Mouse (Mus musculus): ENCODE measurements around the gene Aak1. TPM values are rescaled to one million over a fixed set of nuclear protein-coding genes. Genes with fewer than 3 reads are reported as not detected.
"Not testable (repeated sequence)": the region's sequence is repeated elsewhere in the genome, so short reads cannot be mapped to it uniquely, and the experiment has no call there.

Gene Aak1
- total RNA-seq, 1 experiment from 2014 or later: 12.2 TPM

DNA sequence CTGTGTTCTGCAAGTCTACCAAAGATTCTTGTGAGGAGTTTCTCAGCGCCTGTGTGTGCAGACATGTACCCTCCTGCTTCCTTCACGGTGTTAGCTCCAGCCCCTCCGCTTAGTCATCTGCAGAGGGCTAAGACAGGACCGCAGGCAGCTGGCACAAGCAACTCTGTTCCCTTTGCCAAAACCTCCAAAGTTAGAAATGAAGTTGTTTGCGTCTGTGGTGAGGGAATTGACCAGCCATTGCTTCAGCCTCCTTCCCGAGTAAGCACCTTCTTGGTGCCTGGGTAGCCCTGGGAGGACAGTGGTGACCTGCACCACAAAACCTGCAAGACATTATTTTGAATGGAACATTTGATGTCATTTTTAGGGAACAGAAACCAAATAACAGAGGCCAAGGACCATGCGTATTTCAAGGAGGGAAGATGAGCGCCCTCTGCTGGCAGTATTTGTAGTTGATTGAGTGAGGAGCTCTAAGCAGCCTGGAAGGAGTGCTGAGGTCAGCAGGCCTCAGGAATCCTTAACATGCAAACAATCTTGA, 153.3 kb downstream of the Aak1 start:
- ATAC-seq (replicated peaks; ENCODE audit: low read depth, poor library complexity, severe bottlenecking): peak; percentile 94

DNA sequence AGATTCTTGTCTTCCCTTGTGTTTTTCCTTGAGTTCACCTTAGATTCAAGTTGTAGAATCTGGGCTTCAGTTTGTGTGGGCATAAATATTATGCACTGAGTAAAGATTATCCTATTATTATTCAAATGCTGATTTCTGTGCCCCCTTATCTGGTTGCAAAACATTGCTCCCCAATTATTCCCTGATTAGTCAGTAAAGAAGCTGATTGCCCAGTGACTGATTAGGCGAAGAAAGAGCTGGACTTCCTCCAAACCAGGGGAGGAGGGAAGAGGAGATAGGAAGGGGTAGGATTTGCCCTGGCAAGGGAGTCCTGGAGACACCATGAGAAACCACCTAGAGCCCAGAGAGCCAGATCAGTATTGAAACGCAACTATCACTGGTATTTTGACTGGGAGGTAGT, 154.8 kb downstream of the Aak1 start:
- ATAC-seq (replicated peaks; ENCODE audit: low read depth, poor library complexity, severe bottlenecking): no peak

DNA sequence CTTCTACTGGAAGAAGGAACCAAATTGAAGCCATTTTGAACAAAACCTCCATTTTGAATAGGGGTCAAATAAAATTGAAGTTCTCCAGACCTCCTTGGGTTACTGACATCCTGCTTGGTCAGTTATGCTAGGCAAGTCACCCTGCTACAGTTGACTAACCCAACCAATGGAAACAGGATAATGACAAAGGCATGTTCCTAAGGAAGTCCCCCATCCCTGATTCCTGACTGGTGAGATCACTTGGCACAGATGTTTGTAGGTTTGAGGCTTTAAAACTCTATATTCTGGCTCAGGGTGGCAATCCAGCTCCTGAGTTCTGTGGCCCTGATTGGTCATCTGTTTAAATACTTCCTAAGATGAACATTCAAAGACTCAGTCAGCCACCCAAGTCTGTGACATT, 156.3 kb downstream of the Aak1 start:
- no peak for ATAC-seq (replicated peaks; ENCODE audit: low read depth, poor library complexity, severe bottlenecking)

DNA sequence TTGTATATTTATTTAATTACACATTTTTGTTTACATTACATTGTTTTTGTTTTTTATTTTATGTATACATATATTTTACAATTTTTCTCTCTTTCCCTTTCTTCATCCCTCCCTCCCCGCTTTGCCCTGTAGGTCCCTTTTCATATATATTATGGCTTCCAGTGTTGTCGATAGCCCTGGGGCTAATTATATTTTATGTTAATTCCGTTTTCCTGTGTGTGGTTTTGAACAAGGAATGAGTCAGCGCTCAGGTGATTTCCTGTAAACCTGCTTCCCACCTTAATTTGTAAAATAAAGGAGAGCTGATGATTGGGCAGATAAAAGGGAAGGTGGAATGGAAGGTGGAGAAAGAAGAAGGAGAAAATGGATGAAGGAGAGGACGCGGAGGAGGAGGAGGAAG, 159.6 kb downstream of the Aak1 start, which contains the start of gene Nfu1:
Gene Nfu1, plus strand, starts transcription at position 350 of the 400 bp plus-strand sequence.
- ATAC-seq (replicated peaks; ENCODE audit: low read depth, poor library complexity, severe bottlenecking): no peak

DNA sequence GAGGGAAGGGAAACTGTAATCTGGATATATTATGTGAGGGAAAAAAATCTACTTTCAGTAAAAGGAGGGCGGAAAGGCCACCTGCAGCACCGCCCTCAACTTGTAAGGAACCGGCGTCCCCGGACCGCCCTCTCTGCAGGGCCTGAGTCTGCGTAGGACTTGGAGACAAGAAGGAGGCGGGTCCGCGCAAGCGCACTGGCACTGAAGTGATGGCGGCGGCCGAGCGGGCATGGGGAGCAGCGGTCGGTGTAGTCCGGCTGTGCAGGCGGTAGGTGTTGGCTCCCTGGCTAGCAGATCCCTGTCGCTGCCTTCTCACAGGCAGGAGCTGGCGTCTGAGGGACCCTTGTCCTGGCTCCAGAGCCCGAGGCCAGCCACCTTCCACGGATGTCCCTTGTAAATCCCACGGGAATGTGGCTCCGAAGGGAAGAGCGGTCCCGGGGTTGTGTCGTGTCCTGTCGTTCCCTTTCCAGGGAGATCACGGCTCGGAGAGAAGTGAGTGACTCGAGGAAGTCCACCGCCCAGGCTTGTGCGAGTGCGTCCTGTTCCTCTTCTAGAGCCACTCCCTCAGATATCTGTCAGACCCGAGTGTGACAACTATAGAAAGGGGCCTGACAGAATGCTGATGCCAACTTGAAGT, 160.5 kb downstream of the Aak1 start:
- ATAC-seq (replicated peaks; ENCODE audit: low read depth, poor library complexity, severe bottlenecking): peak; percentile 98

DNA sequence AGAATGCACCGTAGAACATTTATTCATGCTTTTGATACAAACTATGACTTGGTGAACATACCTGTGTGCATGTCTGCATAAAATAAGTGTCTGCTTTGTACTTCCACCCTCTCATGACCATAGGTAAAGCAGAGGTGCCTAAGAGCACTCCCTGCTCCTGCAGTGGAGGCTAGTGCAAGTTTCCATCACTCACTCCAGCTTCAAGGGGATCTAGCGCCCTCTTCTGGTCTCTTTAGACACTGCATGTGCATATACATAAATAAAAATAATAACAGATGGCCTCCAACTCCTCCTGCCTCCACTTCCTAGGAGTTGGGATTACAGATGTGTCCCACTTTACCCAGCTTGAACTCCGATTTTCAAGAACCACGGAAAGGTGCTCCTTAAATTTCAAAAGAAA, 167.6 kb downstream of the Aak1 start:
- peak; percentile 87 for ATAC-seq (replicated peaks; ENCODE audit: low read depth, poor library complexity, severe bottlenecking)

DNA sequence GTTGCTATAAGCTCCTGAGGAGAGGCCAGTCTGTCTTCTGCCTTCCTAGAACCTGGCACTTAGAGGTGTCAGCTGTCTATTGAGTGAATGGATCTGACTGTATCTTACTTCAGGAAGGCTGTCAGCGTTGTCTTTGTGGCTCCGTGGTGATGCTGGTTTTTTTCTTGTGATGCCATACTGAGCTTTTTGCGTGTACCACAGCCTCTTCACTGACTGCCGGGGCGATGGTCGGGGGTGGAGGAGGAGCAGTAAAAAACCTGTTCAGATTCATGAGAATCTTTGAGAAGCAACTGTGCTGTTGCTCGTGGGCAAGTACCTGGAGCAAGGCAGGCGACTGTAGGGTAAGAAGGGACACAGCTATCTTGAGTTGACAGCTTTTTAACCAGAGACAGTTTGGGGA, 169.6 kb downstream of the Aak1 start:
- ATAC-seq (replicated peaks; ENCODE audit: low read depth, poor library complexity, severe bottlenecking): no peak

DNA sequence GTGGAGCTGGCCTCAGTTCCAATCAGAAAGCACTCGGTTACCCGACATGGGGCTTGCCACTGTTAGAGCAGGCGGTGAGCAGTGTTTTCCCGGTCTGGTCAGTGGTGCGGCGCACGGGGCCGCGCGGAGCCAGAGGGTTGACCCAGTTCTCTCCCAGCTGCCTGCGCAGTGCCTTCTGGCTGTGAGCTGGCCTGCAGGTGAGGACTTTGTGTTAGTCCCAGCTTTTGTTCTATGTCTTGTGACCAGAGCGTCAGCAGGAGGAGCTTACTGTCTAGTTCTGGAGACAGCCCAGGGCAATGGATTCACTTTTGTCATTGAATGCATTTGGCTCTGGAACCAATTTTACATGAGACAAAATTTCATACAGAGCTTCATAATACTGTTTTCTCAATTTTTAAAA, 172.5 kb downstream of the Aak1 start:
- ATAC-seq (replicated peaks; ENCODE audit: low read depth, poor library complexity, severe bottlenecking): no peak

DNA sequence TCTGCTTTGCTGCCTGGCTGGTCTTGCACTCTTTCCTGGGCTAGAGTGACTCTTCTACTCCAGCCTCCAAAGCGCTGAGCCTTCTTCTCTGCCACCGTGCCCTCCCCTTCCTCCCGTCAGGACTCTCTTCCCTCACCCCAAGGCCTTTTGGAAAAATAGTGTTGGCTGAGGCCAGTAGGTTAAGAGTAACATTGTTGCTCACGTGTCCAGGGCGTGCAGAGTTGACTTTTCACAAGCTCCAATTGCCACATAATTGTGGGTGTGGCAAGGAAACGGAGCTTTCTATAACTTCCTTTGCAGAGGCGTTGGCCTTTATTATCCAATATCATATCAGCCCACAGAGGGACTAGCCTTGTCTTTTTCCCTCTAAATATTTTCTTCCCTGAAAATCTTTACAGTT, 177.7 kb downstream of the Aak1 start:
- peak; percentile 87 for ATAC-seq (replicated peaks; ENCODE audit: low read depth, poor library complexity, severe bottlenecking)

DNA sequence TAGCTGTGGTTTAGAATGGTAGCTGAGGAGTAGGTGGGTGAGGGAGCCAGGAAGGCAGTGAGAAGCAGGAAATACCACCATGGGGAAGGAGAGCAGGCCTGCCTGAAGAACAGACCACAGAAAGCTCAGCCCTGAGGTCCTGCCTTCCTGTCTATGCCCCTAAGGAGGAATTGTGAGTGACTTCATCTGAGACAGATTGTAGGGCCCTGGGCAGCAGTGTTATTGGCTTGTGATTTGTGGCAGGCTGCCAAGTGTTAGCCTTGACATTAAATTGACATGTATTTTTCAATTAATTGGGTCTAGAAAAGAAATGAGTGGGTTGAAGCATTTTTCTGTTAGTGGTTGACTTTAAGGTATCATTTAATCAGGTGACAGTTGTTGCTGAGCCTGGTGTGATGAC, 179.6 kb downstream of the Aak1 start:
- no peak for ATAC-seq (replicated peaks; ENCODE audit: low read depth, poor library complexity, severe bottlenecking)

DNA sequence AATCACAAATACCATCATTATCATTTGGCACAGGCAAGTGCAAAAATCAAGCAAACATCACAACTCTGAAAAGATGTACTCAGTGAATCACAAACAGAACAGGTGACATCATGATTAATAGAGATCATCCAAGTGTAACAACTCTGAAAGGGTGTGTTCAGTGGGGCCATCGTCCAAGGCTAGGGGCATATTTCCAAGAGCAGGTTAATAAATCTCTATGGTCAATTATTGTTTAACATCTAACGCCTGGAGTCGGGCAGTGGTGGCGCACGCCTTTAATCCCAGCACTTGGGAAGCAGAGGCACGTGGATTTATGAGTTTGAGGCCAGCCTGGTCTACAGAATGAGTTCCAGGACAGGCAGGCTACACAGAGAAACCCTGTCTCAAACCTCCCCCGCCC, 182.0 kb downstream of the Aak1 start:
- ATAC-seq (replicated peaks; ENCODE audit: low read depth, poor library complexity, severe bottlenecking): not testable (repeated sequence)

DNA sequence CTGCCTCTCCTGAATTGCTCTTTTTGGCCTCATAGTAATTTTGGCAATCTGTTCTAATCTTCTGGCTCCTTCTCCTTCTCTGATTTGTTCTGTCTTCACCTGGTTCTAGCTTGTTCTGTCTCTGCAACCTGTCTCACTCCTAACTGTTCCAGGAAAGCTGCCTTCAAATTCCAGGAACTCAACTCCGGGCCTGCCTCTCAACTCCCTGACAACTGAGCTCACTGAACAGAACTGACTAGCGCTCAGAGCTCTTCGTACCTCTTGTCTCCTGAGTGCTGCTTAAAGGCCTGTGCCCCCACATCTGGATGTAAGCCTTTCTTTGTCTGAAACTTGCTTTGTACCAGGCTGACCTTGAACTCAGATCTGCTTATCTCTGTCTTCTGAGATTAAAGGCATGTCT, 183.1 kb downstream of the Aak1 start:
- no peak for ATAC-seq (replicated peaks; ENCODE audit: low read depth, poor library complexity, severe bottlenecking)

DNA sequence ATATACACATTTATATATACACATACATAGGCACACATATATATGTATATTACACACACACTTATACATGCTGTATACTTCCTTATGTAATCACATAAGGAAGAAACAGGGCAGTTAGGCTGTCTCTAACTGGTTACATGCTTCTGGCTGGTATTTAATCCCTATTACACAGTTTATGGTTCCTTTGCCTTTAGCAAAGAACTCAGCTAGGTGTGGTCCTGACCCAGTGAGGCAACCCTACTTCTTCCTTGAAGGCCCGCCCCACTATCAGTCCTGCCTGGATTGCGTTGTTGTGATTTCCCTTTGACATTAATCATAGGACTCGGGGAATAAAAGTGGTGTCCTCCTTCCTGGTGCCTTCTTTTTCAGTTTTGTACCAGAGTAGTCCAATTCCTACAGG, 185.1 kb downstream of the Aak1 start:
- no peak for ATAC-seq (replicated peaks; ENCODE audit: low read depth, poor library complexity, severe bottlenecking)

DNA sequence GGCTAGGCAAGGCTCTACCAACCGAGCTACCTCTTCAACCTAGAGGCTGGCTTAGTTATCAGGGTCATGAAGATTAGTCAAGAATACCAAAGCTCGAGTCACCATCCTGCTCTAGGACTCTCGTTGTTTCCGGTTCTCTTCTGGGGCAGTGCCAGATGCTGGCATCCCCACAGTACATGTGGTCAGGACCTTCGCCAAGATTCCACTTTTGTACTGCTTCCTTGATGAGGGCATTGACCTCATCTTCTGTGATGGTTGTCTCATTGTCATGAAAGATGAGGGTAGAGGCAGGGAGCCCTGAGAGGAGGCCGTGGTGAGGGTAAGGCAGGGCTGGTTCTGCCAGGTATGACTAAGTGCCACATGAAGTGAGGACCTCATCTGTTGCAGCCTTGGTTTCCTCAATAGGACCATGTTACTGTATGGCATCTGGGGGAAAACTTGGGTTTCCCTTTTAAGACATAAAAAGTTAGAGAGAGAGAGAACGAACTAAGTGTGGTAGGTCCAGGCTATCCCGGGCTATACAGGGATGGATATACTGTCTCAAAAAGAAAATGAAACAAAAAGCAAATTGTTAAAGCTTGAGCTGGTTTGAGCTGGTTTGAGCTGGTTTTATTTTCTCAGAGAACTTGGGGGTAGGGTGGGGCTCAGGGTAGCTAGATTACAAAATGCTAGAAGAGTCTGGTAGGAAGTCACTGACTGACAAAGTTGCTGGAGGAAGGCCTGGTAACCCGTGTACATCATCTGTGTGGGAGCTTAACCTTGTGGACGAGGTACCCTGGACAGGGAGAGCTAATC, 188.7 kb downstream of the Aak1 start:
- ATAC-seq (replicated peaks; ENCODE audit: low read depth, poor library complexity, severe bottlenecking): peak; percentile 29

DNA sequence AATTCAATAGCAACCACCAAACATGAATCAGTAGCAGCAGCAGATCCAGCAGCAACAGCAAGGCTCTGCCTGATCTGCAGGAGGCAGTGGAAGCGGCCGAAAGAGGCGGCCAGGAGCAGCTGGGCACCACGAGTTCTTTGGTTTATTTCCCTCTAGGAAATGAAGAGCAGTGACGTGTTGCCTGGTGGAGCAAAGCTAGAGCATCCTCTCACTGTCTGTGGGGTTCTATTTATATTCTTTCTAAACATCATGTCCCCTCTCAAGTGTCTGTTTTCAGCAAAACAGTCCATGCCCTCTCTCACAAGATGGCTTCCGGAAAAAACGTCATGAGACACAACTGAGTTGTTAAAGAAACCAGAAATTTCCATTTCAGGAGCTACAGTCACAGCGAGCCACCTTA, 189.8 kb downstream of the Aak1 start:
- no peak for ATAC-seq (replicated peaks; ENCODE audit: low read depth, poor library complexity, severe bottlenecking)

DNA sequence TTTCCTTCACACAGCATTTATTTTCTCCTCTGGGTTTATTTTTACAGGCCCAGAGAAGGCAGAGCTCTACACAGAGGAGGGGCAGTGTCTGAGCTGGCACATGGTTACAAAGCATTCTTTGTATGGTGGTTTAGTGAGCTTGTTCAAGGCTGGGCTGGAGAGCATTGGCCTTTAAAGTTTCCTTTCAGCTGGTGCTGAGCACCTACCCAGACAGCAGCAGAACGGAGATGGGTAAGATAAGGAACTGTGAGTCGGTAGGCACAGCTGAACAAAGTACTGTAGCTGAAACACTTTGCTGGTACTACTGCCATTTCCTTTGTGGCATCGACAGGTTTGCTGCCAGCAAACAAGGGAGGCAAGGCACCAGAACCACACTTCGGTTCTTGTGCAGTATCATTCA, 191.7 kb downstream of the Aak1 start:
- no peak for ATAC-seq (replicated peaks; ENCODE audit: low read depth, poor library complexity, severe bottlenecking)

DNA sequence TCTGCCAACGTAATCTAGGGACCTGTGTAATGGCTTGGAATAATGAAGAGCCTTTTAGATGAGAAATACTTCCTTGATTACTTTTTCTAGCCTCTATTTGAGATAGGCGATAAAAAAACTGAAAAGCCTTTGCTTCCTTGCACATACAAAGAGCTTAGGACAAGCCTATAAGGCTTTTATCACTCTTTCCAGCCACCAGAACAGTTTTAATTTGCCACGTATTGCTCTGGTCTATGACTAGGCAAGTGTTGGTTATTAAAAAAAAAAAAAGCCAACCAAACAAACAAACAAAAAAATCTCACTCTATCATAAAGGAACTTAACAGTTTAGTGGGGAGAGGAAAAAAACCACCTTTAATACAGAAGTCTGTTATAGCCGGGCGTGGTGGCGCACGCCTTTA, 192.1 kb downstream of the Aak1 start:
- no peak for ATAC-seq (replicated peaks; ENCODE audit: low read depth, poor library complexity, severe bottlenecking)

DNA sequence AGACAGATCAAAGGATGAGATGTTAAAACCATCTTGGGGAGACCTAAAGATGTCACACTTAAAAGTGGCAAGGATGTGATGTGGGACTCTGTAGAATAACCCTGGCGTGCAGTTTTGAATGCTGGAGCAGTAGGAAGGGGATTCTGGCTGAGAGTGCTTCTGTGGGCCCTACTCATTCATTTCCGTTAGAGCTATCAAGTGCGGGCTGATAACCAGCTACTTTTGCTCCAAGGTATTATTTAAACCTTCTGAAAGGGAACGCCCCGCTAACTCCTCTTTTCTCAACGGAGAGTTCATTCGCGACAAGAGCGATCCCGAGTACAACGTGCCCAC, 192.7 kb downstream of the Aak1 start:
- no peak for ATAC-seq (replicated peaks; ENCODE audit: low read depth, poor library complexity, severe bottlenecking)

DNA sequence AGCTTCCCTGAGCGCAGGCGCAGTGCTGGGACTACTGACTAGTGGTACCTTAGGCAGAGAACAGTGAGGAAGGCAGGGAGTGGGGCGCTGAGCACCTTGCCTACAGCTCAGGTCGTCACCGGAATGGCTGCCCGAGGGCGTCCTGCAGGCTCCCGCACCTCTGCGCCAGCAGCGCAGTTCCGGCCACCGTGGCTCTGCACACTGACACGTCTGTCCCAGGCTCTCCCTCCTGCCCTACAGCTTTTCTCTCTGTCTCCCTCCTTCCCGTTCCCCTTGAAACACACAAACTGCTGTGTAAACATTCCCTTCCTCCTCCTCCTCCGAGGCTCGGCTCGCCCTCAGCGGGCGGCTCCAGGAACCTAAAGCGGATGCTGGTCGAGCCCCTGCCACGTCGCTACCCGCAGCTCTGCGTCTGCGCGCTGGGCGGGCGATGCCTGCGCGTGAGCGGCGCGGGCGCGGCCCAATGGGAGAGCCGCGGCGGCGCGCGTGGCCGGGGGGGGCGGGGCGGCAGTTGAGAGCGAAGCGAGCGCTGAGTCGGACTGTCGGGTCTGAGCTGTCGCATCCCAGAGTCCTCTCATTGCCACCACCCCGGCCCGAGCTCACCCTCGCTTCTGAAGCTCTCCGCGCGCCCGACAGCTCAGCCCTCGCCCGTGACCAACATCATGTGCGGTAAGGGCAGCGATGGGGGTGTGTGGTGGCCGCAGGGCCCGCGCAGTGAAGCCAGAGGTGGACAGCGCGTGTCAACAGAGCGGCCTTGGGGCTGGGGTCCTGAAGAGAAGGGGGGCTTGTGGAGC, 193.2 kb downstream of the Aak1 start, which contains the start of gene Gfpt1:
Gene Gfpt1, plus strand, starts transcription at position 510 of the 794 bp plus-strand sequence.
- peak; percentile 75 for ATAC-seq (replicated peaks; ENCODE audit: low read depth, poor library complexity, severe bottlenecking)

DNA sequence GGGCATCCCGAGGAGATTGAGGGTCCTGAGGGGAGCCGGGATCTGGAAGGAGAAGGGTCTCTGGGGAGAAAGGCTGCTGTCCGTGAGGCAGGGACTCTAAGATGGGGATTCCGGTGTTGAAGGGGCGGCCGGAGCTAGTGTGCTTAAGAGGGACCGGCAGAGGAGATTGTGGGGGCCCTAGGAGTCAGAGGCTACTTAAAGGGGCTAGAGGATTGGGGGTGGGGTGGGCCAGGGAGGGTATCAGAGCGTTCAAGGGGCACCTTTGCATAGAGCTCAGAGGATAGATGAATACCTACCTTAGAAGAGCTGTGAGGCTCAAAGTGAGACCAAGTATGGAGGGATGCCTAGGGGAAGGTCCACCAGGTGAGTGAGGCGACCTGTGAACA, 193.8 kb downstream of the Aak1 start:
- ATAC-seq (replicated peaks; ENCODE audit: low read depth, poor library complexity, severe bottlenecking): no peak

DNA sequence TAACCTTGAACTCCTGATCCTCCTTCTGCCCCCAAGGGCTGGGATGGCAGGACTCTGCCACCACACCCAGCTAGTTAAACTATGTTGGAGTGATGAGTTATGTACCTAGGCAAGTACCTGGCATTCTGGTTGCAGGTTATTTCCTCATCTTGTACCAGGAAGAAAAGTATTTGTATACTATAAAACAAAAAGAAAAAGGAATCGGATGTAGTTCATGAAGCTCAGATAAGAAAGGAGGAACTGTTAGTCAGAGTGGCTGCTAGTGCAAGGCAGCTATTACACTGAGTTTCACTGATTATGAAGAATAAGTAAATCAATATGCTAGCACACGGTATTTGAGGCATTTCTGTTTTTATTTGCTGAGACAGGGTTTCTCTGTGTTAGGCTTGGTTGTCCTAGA, 195.6 kb downstream of the Aak1 start:
- ATAC-seq (replicated peaks; ENCODE audit: low read depth, poor library complexity, severe bottlenecking): no peak

Data from common myeloid progenitor, adult 5-6 weeks (primary cell).